ENCODE assay signal across 11 mouse cellular contexts in the genomic region with DNA sequence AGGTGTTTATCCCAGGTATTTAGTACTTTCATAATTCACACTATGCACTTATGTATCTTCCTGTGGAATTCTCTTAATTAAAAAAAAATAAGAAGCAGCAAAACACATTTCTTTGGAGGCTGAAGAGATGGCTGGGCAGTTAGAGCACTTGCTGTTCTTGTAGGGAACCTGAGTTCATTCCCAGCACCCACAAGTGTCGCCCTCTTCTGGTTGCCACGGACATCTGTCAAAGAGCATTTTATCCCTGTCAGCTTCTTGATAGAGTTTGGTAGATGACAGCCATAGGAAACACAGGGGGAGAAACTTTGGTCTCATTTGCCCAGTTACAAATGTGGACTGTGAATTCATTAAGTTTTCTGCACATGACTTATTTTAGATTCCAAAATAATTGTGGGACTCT. TPM values are rescaled to one million over a fixed set of nuclear protein-coding genes. Genes with fewer than 3 reads are reported as not detected.
DNase-seq lines count a peak whose midpoint lies in the region; ATAC-seq and TF ChIP-seq lines count a peak whose summit lies in the region.
"Had no signal": no experiment of that assay in that cellular context is flagged by ENCODE, and none has a peak within 500 bp of the region (broad histone marks: within the 10 kb centered on the region; RNA-seq: fewer than 3 reads in every experiment).

No protein-coding gene starts in this region.

- peak; percentile 32 to 66; a peak in 2 of 4 replicates for TF ChIP-seq CTCF in CH12.LX (conservative IDR thresholded peaks at IDR 0.05 in 1 of 2, IDR thresholded peaks at IDR 0.05 in 1 of 2; ENCODE audit: low read depth in 2 of 2, low read length in 2 of 2)
- TF ChIP-seq CTCF in cerebellum, adult 2 months (IDR thresholded peaks at IDR 0.05; ENCODE audit: borderline replicate concordance, insufficient read depth, low read depth, low read length), result no peak

- peak; percentile 26 for TF ChIP-seq RAD21 in CH12.LX (IDR thresholded peaks at IDR 0.05; ENCODE audit: low read depth, low read length)

- no peak overlapping the region for H3K4me3 ChIP-seq in CH12.LX (replicated peaks in 1 of 3; ENCODE audit: low read depth in 2 of 3, low read length in 2 of 3, poor library complexity in 1 of 3)
- no peak overlapping the region for H3K4me3 ChIP-seq in cerebellum, adult 2 months (replicated peaks; ENCODE audit: insufficient read depth, low read depth, low read length)

- TF ChIP-seq POLR2A in CH12.LX (IDR thresholded peaks at IDR 0.05; ENCODE audit: low read depth, low read length), result no peak
- no peak for TF ChIP-seq POLR2A in cerebellum, adult 2 months (IDR thresholded peaks at IDR 0.05; ENCODE audit: borderline replicate concordance, insufficient read depth, low read length)

- no peaks in the 10 kb centered on the region for H3K9me3 ChIP-seq in CH12.LX (replicated peaks; ENCODE audit: low read length)

- no peak overlapping the region for H3K4me2 ChIP-seq in CH12.LX (ENCODE audit: insufficient read depth, low read depth, poor library complexity, severe bottlenecking)
- H3K4me2 ChIP-seq: hindbrain, embryonic 14.5 days had no signal

- no peak for TF ChIP-seq EP300 in CH12.LX (IDR thresholded peaks at IDR 0.05; ENCODE audit: low read length)

- DNase-seq in kidney, postnatal 10 days, result peak; percentile 6
- no peak for DNase-seq in kidney, adult 18-20 months
- peak; percentile 54 for DNase-seq in CH12.LX (ENCODE audit: extremely low read depth)
- peak; percentile 20 for DNase-seq in R1 (ENCODE audit: low read depth, low spot score)
- peak; percentile 17 for DNase-seq in naive thymus-derived CD4-positive, alpha-beta T cell, adult 2 months (ENCODE audit: low read depth)
- DNase-seq in embryo, embryonic 9.5 days (ENCODE audit: extremely low spot score), result no peak
- no peak for DNase-seq in cerebellum, adult 2 months
- DNase-seq: cerebellum, adult 9-10 months; right cerebral cortex, postnatal 25 days had no signal

- 32% methylated on average over 2 of the region's 2 CpGs for WGBS in cerebellum, adult 2 months

- in situ Hi-C loops in CH12.LX (cut with MboI; ENCODE audit: low pct_ligation_motif_present, low pct_unique_long_range_greater_than_20kb, low sequenced_read_pairs), result no loop called here

- ATAC-seq in granulocyte monocyte progenitor cell, adult 5-6 weeks (replicated peaks; ENCODE audit: poor library complexity, severe bottlenecking), result no peak

- H3K27me3 ChIP-seq in CH12.LX (replicated peaks), result no peaks in the 10 kb centered on the region
- H3K27me3 ChIP-seq in cerebellum, adult 2 months (ENCODE audit: control insufficient read depth, insufficient read depth, low read length), result no peaks in the 10 kb centered on the region

- H3K4me1 ChIP-seq in CH12.LX (ENCODE audit: control insufficient read depth in 1 of 2, insufficient read depth in 2 of 2), result no peaks in the 10 kb centered on the region
- H3K4me1 ChIP-seq in cerebellum, adult 2 months (ENCODE audit: control insufficient read depth, insufficient read depth, low read length), result no peaks in the 10 kb centered on the region

- dilution Hi-C loops in CH12.LX (cut with MboI; ENCODE audit: extremely low pct_ligation_motif_present, extremely low pct_unique_long_range_greater_than_20kb, low sequenced_read_pairs), result no loop called here

- H3K79me2 ChIP-seq in CH12.LX (replicated peaks; ENCODE audit: control insufficient read depth, extremely low read depth, insufficient read depth, poor library complexity, severe bottlenecking), result no peaks in the 10 kb centered on the region

- H3K36me3 ChIP-seq in CH12.LX (replicated peaks in 1 of 2; ENCODE audit: control insufficient read depth in 1 of 2, insufficient read depth in 1 of 2, low read length in 1 of 2), result no peaks in the 10 kb centered on the region

- no peak overlapping the region for H3K9ac ChIP-seq in CH12.LX (ENCODE audit: insufficient read depth, low read depth)
- H3K9ac ChIP-seq: hindbrain, embryonic 14.5 days had no signal

- no peak overlapping the region for H3K27ac ChIP-seq in CH12.LX (ENCODE audit: insufficient read depth, low read depth)
- H3K27ac ChIP-seq in cerebellum, adult 2 months (ENCODE audit: insufficient read depth, low read length), result no peak overlapping the region
- H3K27ac ChIP-seq: hindbrain, embryonic 14.5 days had no signal

TF ChIP-seq in CH12.LX, 34 proteins besides CTCF, POLR2A, EP300 and RAD21:
- no peak for TF ChIP-seq MAFK (IDR thresholded peaks at IDR 0.05; ENCODE audit: insufficient replicate concordance, low read length)
- no peak for TF ChIP-seq ZNF384 (IDR thresholded peaks at IDR 0.05; ENCODE audit: low read depth, low read length)
- TF ChIP-seq SMC3 (IDR thresholded peaks at IDR 0.05; ENCODE audit: low read depth, low read length), result peak; percentile 52
TF ChIP-seq in CH12.LX: peak in this region for 1.

RNA-seq across cellular contexts. Expression of a gene that starts 25.5 kb away (rescaled TPM):
- total RNA-seq in CH12.LX (2012; rRNA removed) (26.5 and 30.0 TPM in 2 replicates), CH12.LX (2014; rRNA removed) (78.1 and 83.9 TPM in 2 replicates)
- polyA plus RNA-seq in CH12.LX (2012; ENCODE audit: insufficient read length, low read depth), result 68.9 and 69.0 TPM in 2 replicates
- total RNA-seq in granulocyte monocyte progenitor cell, adult 5-6 weeks (2014; fragmentation: Nextera tagmentation), result 15.6 and 28.9 TPM in 2 replicates
- total RNA-seq in granulocyte monocyte progenitor cell, adult 5-6 weeks (2017), result 56.7 and 80.0 TPM in 2 replicates
- polyA plus RNA-seq in cerebellum, adult 2 months (2012; rRNA removed), result 25.4 and 26.1 TPM in 2 replicates

Comparison
In these comparisons a context has a peak if more than half of its experiments do, and no peak if none do; other contexts are left out.
1. DNase-seq: peak in kidney, postnatal 10 days (single experiment), CH12.LX (single experiment), R1 (single experiment) and naive thymus-derived CD4-positive, alpha-beta T cell, adult 2 months (single experiment); none in kidney, adult 18-20 months (single experiment), embryo, embryonic 9.5 days (single experiment) and cerebellum, adult 2 months (0 of 2).